12 mouse cellular contexts compared by ENCODE assay signal in the genomic region with DNA sequence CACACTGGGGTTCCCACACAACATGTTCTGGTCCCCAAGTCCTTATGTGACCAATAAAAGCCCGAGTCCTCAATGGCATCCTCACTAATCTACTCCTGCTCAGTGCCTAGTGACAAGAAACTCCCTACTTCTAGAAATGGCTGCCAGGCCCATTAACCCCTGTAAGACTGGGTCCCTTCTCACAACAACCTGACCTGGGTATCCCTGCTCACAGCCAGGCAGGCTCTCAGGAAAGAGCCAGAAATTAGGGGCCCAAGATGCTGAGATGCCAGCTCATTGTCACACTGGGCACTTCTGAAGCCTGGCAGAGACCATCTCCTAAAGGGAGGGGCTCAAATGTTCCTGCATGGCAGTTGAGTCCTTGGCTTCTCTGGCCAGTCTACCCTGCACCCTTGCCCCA. TPM values are rescaled to one million over a fixed set of nuclear protein-coding genes. Genes with fewer than 3 reads are reported as not detected.
DNase-seq lines count a peak whose midpoint lies in the region; ATAC-seq and TF ChIP-seq lines count a peak whose summit lies in the region.
"Had no signal": no experiment of that assay in that cellular context is flagged by ENCODE, and none has a peak within 500 bp of the region (broad histone marks: within the 10 kb centered on the region; RNA-seq: fewer than 3 reads in every experiment).

No protein-coding gene starts in this region.

- ATAC-seq in heart, embryonic 13.5 days (ENCODE audit: extremely low read depth, insufficient number of reproducible peaks, low FRiP score, low TSS enrichment) = no peak
- no peak for ATAC-seq in forebrain, postnatal 0 days
- no peak for ATAC-seq in midbrain, embryonic 12.5 days (ENCODE audit: low FRiP score, low read depth)
- ATAC-seq: activated CD4-positive, CD25-positive, alpha-beta regulatory T cell, adult 4 months had no signal

- peak overlapping the region; percentile 97 for H3K9ac ChIP-seq in heart, embryonic 13.5 days
- H3K9ac ChIP-seq in forebrain, postnatal 0 days = peak overlapping the region; percentile 97
- peak overlapping the region; percentile 93 for H3K9ac ChIP-seq in midbrain, embryonic 12.5 days (replicated peaks)

- WGBS in heart, embryonic 13.5 days = 33% methylated on average over 1 of the region's 1 CpGs
- 15% methylated on average over 1 of the region's 1 CpGs for WGBS in forebrain, postnatal 0 days
- 63% methylated on average over 1 of the region's 1 CpGs for WGBS in midbrain, embryonic 12.5 days

- peak overlapping the region; percentile 88 for H3K4me3 ChIP-seq in heart, embryonic 13.5 days
- peak overlapping the region; percentile 60 for H3K4me3 ChIP-seq in forebrain, postnatal 0 days (ENCODE audit: low read depth, low read length)
- peak overlapping the region; percentile 88 for H3K4me3 ChIP-seq in midbrain, embryonic 12.5 days

- peak overlapping the region; percentile 97 for H3K4me2 ChIP-seq in heart, embryonic 13.5 days
- H3K4me2 ChIP-seq in forebrain, postnatal 0 days (ENCODE audit: low read depth) = peak overlapping the region; percentile 96
- H3K4me2 ChIP-seq in midbrain, embryonic 12.5 days (replicated peaks) = peak overlapping the region; percentile 84

- H3K36me3 ChIP-seq in heart, embryonic 13.5 days = peaks cover 8% of the 10 kb centered on the region
- H3K36me3 ChIP-seq in forebrain, postnatal 0 days (ENCODE audit: insufficient read depth) = peaks cover 14% of the 10 kb centered on the region
- H3K36me3 ChIP-seq in midbrain, embryonic 12.5 days = 0 out of 2 replicates have a peak, but pooled peaks cover 4% of the 10 kb centered on the region

- peaks cover 76% of the 10 kb centered on the region for H3K4me1 ChIP-seq in heart, embryonic 13.5 days
- H3K4me1 ChIP-seq in forebrain, postnatal 0 days (ENCODE audit: insufficient read depth) = peaks cover 48% of the 10 kb centered on the region
- H3K4me1 ChIP-seq in midbrain, embryonic 12.5 days = peaks cover 70% of the 10 kb centered on the region

- no peak for DNase-seq in heart, postnatal 36 days
- DNase-seq in cerebellum, postnatal 14 days = peak; percentile 17 to 29
- no peak for DNase-seq in forebrain, postnatal 0 days
- no peak for DNase-seq in gastrocnemius, adult 8-10 months (ENCODE audit: low spot score in 2 of 2)
- DNase-seq in thymus, postnatal 10 days (ENCODE audit: low spot score in 2 of 2) = no peak
- no peak for DNase-seq in layer of hippocampus, adult 9-10 months (ENCODE audit: low spot score)
- DNase-seq: layer of hippocampus, postnatal 36 days; thymus, postnatal 36 days had no signal

- no peaks in the 10 kb centered on the region for H3K9me3 ChIP-seq in heart, embryonic 13.5 days
- no peaks in the 10 kb centered on the region for H3K9me3 ChIP-seq in forebrain, postnatal 0 days (ENCODE audit: low read length)
- no peaks in the 10 kb centered on the region for H3K9me3 ChIP-seq in midbrain, embryonic 12.5 days

- no peak for TF ChIP-seq CTCF in forebrain, postnatal 0 days (IDR thresholded peaks at IDR 0.05; ENCODE audit: low read depth)

- peaks cover 31% of the 10 kb centered on the region for H3K27me3 ChIP-seq in heart, embryonic 13.5 days (replicated peaks)
- no peaks in the 10 kb centered on the region for H3K27me3 ChIP-seq in forebrain, postnatal 0 days (ENCODE audit: insufficient read depth, low read length)
- H3K27me3 ChIP-seq in midbrain, embryonic 12.5 days = peaks cover 34% of the 10 kb centered on the region

- intact Hi-C loops in heart, postnatal 36 days (cut with DNase I) = no loop called here

- H3K27ac ChIP-seq in heart, embryonic 13.5 days (replicated peaks) = no peak overlapping the region
- H3K27ac ChIP-seq in forebrain, postnatal 0 days (ENCODE audit: low read depth, low read length) = no peak overlapping the region
- peak overlapping the region; percentile 66 for H3K27ac ChIP-seq in midbrain, embryonic 12.5 days (replicated peaks)

RNA-seq across cellular contexts. Expression of gene Dusp8, which starts 2.7 kb away (rescaled TPM):
- 11.4 and 13.6 TPM in 2 replicates for polyA plus RNA-seq in heart, embryonic 13.5 days (2015; fragmentation: Nextera tagmentation; extraction: Ambion mirVana)
- 10 to 100 TPM; 33.2 to 46.2 TPM for total RNA-seq in heart, postnatal 36 days (2021)
- total RNA-seq in forebrain, postnatal 0 days (2014; rRNA removed) = 78.0 and 92.6 TPM in 2 replicates
- polyA plus RNA-seq in forebrain, postnatal 0 days (2015; fragmentation: Nextera tagmentation; extraction: Ambion mirVana) = 79.2 and 106 TPM in 2 replicates
- 41.5 and 44.3 TPM in 2 replicates for polyA plus RNA-seq in midbrain, embryonic 12.5 days (2016; fragmentation: Nextera tagmentation; extraction: Ambion mirVana)
- total RNA-seq in gastrocnemius, adult 8-10 months (2022) = 10 to 100 TPM; 20.5 to 33.4 (median 27.6) TPM
- total RNA-seq: megakaryocyte progenitor cell, adult 5-6 weeks had no signal

RNA-seq across cellular contexts. Expression of gene Gm45618, which starts 27.5 kb away (rescaled TPM):
- not detected in 2 replicates for polyA plus RNA-seq in heart, embryonic 13.5 days (2015; fragmentation: Nextera tagmentation; extraction: Ambion mirVana)
- not detected for total RNA-seq in heart, postnatal 36 days (2021)
- total RNA-seq in forebrain, postnatal 0 days (2014; rRNA removed) = not detected in 2 replicates
- 0.24 TPM in 1 of 2 replicates, not detected in the other for polyA plus RNA-seq in forebrain, postnatal 0 days (2015; fragmentation: Nextera tagmentation; extraction: Ambion mirVana)
- not detected in 2 replicates for polyA plus RNA-seq in midbrain, embryonic 12.5 days (2016; fragmentation: Nextera tagmentation; extraction: Ambion mirVana)
- not detected for total RNA-seq in gastrocnemius, adult 8-10 months (2022)
- total RNA-seq: layer of hippocampus, postnatal 36 days; megakaryocyte progenitor cell, adult 5-6 weeks had no signal
- polyA plus RNA-seq: activated CD4-positive, CD25-positive, alpha-beta regulatory T cell, adult 4 months had no signal

RNA-seq across cellular contexts. Expression of gene Mob2, which starts 32.1 kb away (rescaled TPM):
- 42.8 and 48.4 TPM in 2 replicates for polyA plus RNA-seq in heart, embryonic 13.5 days (2015; fragmentation: Nextera tagmentation; extraction: Ambion mirVana)
- 10 to 100 TPM; 43.6 to 43.8 TPM for total RNA-seq in heart, postnatal 36 days (2021)
- total RNA-seq in forebrain, postnatal 0 days (2014; rRNA removed) = 37.8 and 42.5 TPM in 2 replicates
- 39.8 and 39.9 TPM in 2 replicates for polyA plus RNA-seq in forebrain, postnatal 0 days (2015; fragmentation: Nextera tagmentation; extraction: Ambion mirVana)
- 50.6 and 50.9 TPM in 2 replicates for polyA plus RNA-seq in midbrain, embryonic 12.5 days (2016; fragmentation: Nextera tagmentation; extraction: Ambion mirVana)
- total RNA-seq in gastrocnemius, adult 8-10 months (2022) = 10 to 100 TPM; 53.3 to 58.5 (median 55.9) TPM

RNA-seq across cellular contexts. Expression of gene Gm39115, which starts 42.8 kb away (rescaled TPM):
- polyA plus RNA-seq in heart, embryonic 13.5 days (2015; fragmentation: Nextera tagmentation; extraction: Ambion mirVana) = not detected in 2 replicates
- not detected for total RNA-seq in heart, postnatal 36 days (2021)
- not detected in 2 replicates for total RNA-seq in forebrain, postnatal 0 days (2014; rRNA removed)
- not detected in 2 replicates for polyA plus RNA-seq in forebrain, postnatal 0 days (2015; fragmentation: Nextera tagmentation; extraction: Ambion mirVana)
- polyA plus RNA-seq in midbrain, embryonic 12.5 days (2016; fragmentation: Nextera tagmentation; extraction: Ambion mirVana) = not detected in 2 replicates
- total RNA-seq in gastrocnemius, adult 8-10 months (2022) = not detected
- total RNA-seq: layer of hippocampus, postnatal 36 days; megakaryocyte progenitor cell, adult 5-6 weeks had no signal
- polyA plus RNA-seq: activated CD4-positive, CD25-positive, alpha-beta regulatory T cell, adult 4 months had no signal

RNA-seq across cellular contexts. Expression of gene Gm45337, which starts 51.4 kb away (rescaled TPM):
- not detected in 2 replicates for polyA plus RNA-seq in heart, embryonic 13.5 days (2015; fragmentation: Nextera tagmentation; extraction: Ambion mirVana)
- not detected for total RNA-seq in heart, postnatal 36 days (2021)
- total RNA-seq in forebrain, postnatal 0 days (2014; rRNA removed) = not detected in 2 replicates
- polyA plus RNA-seq in forebrain, postnatal 0 days (2015; fragmentation: Nextera tagmentation; extraction: Ambion mirVana) = not detected in 2 replicates
- polyA plus RNA-seq in midbrain, embryonic 12.5 days (2016; fragmentation: Nextera tagmentation; extraction: Ambion mirVana) = not detected in 2 replicates
- not detected for total RNA-seq in gastrocnemius, adult 8-10 months (2022)
- total RNA-seq: layer of hippocampus, postnatal 36 days; megakaryocyte progenitor cell, adult 5-6 weeks had no signal
- polyA plus RNA-seq: activated CD4-positive, CD25-positive, alpha-beta regulatory T cell, adult 4 months had no signal

Comparison
In these comparisons a context has a peak if more than half of its experiments do, and no peak if none do; other contexts are left out.
1. DNase-seq: peak in cerebellum, postnatal 14 days (2 of 2); none in heart, postnatal 36 days (0 of 2), forebrain, postnatal 0 days (single experiment), gastrocnemius, adult 8-10 months (0 of 2), thymus, postnatal 10 days (0 of 2) and layer of hippocampus, adult 9-10 months (single experiment).
2. Peak in every context shown above with its lines, with median percentiles within 50 percentile points of each other: H3K4me2 ChIP-seq, H3K4me3 ChIP-seq and H3K9ac ChIP-seq.